Mouse (Mus musculus): ENCODE measurements around the gene Aldh16a1. TPM values are rescaled to one million over a fixed set of nuclear protein-coding genes. Genes with fewer than 3 reads are reported as not detected.
"Not testable (repeated sequence)": the region's sequence is repeated elsewhere in the genome, so short reads cannot be mapped to it uniquely, and the experiment has no call there.

Gene Aldh16a1
- total RNA-seq, 2 experiments from 2014 or later, result 20.6 to 22.8 TPM

DNA sequence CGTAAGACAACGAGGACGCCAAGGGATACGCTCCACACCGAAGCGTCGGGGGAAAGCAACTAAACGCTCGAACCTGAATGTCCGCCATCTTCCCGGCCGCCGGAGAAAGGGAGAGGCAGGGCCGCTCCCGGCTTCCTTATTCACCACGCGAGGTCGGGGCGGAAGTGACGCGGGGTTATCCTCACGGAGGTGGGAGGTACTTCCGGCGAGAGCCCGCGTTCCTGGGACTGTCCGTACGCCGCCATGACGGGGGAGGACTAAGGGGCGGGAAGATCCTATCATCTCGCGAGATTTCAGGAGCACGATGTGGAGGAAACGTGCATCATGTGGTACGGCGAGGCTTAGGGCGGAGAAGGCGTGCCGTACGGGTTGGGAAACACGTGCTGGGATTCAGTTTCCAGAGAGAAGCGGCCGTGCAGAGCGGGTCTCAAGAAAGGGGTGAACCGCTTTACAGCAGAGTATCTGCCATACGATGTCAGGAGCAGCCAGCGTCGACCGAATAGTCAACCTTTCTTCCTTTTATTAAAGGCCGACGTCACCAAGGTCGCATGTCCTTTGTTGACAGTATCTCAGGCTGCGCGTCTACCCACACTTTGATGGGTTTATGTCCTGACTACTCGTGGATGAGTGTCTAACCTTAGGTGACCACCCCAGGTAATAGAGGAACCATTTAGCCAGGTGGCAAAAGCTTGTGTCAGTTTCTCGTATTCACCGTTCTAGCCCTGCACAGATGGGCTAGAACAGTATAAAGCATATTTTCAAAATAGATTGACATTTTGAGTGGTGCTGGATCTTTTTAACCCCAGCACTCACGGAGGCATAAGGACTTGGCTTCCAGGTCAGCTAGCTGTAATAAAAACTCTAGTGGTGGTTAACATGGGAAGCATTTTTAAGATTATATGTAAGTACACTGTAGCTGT lies 29.9 kb downstream of the Aldh16a1 start, which contains the start of gene Rps11:
Gene Rps11 (minus strand): TSS at position 216 of the 920 bp plus-strand sequence.
- intact Hi-C loops (cut with DNase I), result loop anchor here (5.0 kb wide), 3 partner anchors 42 to 142 kb away; partner anchors contain the start of genes Rras and Scaf1

DNA sequence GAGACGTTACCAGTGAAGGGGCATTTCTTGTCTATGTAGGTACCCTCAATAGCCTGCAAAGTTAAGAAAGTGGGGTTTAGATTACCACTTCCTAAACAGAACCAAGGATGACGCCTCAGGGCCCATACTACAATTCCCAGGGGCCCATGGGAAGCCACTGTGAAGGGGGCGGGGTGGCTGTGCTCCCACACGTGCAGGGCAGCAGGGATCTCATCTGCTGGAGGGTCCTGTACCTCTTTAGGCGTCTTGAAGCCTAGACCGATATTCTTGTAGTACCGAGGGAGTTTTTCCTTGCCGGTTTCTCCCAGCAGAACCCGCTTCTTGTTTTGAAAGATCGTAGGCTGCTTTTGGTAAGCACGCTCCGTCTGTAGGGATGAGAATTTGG lies 31.2 kb downstream of the Aldh16a1 start:
- intact Hi-C loops (cut with DNase I), result loop anchor here (5.0 kb wide), 3 partner anchors 41 to 141 kb away; partner anchors contain the start of genes Rras and Scaf1
- DNase-seq, result no peak

More for the DNA sequence above, 29.9 kb downstream of the Aldh16a1 start, which contains the start of gene Rps11:
- peak; percentile 97 to 98 for DNase-seq

- no peak for DNase-seq
- intact Hi-C loops (cut with DNase I), result loop anchor here (5.0 kb wide), 3 partner anchors 40 to 140 kb away; partner anchors contain the start of genes Rras and Scaf1
Measured at GRCm38 (mm10) chr7:45122561-45123185, 31.7 kb downstream of the Aldh16a1 start.

DNA sequence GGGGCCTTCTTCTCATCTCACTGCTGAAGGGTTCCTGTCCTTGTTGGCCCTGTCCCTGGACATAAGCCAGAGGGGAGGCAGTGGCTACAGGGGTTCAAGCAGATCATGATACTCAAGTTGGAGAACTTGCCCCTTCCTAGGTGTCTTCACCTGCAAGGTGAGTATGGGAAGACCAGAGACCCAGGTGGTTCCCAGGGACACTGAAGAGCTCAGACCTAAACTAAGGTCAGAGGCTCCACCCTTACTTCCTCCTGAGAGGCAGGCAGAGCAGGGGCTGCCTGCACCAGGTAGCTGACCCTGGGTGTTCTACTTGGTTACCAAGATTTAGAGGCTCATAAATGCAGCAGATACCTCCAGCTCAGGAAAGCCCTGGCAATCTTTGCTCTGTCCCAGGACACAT lies 32.4 kb downstream of the Aldh16a1 start:
- intact Hi-C loops (cut with DNase I), result loop anchor here (2.0 to 5.0 kb wide), 4 partner anchors 19 to 140 kb away; partner anchors contain the start of genes Fcgrt, Rras and Scaf1
- no peak for DNase-seq

- DNase-seq, result peak; percentile 68 to 71
- intact Hi-C loops (cut with DNase I), result loop anchor here (2.0 to 5.0 kb wide), 4 partner anchors 19 to 139 kb away; partner anchors contain the start of genes Fcgrt, Rras and Scaf1
Measured at GRCm38 (mm10) chr7:45121404-45121803, 33.0 kb downstream of the Aldh16a1 start.

DNA sequence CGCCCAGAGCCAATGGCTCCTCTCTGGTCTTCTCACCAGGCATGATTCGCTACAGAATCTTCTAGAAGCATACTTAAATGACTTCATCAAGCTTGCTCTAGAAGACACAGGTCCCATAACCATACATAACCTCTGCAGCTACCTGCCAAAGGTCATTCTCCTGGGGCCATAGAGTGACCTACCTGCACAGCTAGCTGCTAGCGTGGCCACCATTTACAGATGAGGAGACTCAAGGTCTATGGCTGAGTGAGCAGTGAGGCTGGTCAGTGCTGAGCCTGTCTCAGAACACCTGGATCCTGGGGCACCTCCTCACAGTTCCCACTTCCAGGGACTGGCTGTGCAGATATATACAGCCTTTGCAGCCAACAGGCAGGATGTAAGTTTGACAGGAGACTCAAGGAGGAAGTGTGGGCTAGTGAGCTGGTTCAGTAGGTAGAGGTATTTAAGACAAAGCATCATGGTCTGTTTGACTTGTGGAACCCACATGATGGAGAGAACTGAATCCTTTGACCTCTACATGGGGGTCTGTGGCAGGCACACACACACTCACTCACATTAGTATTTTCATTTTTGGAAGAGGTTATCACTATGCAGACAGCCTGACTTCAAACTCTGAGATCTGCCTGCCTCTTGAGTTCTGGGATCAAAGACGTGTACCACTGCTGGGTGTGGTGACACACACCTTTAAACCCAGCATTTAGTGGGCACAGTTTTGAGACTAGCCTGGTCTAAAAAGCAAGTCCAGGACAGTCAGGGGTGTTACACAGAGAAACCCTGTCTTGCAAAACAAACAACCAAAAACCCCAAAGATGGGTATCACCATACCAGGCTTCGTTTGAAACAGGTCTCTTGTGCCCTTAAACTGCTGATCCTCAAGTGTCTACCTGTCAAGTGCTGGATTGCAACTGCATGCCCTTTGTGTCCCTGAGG lies 34.3 kb downstream of the Aldh16a1 start:
- no peak for DNase-seq
- intact Hi-C loops (cut with DNase I), result loop anchor here (2.0 to 5.0 kb wide), 4 partner anchors 17 to 138 kb away; partner anchors contain the start of genes Fcgrt, Rras and Scaf1

GRCm38 (mm10) chr7:45118336-45118735 lies 36.0 kb downstream of the Aldh16a1 start:
- intact Hi-C loops (cut with DNase I), result no loop called here

DNA sequence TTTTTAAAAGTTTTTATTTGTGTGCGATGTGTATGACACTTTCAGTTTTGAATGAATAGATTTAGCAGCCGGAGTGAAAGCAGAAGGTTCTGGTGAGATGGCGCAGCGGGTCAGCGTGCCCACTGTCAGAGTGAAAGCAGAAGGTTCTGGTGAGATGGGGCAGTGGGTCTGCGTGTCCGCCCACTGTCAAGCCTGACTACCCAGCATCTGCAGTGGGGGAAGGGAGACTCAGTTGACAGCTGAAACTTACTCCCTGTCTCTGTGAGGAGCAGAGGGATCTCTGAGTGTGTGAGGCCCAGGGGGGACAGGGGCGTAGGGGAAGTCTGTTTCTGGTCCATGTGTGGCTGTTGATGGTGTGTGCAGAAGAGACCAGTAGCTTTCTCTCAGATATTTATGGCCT lies 36.8 kb downstream of the Aldh16a1 start:
- DNase-seq, result no peak
- intact Hi-C loops (cut with DNase I), result no loop called here

More at GRCm38 (mm10) chr7:45118336-45118735, 36.0 kb downstream of the Aldh16a1 start:
- DNase-seq, result no peak

- intact Hi-C loops (cut with DNase I), result no loop called here
Measured at GRCm38 (mm10) chr7:45113476-45113875, 40.9 kb downstream of the Aldh16a1 start.

GRCm38 (mm10) chr7:45112529-45112928 lies 41.9 kb downstream of the Aldh16a1 start:
- intact Hi-C loops (cut with DNase I), result no loop called here
- no peak for DNase-seq

More at GRCm38 (mm10) chr7:45113476-45113875, 40.9 kb downstream of the Aldh16a1 start:
- DNase-seq, result no peak

DNA sequence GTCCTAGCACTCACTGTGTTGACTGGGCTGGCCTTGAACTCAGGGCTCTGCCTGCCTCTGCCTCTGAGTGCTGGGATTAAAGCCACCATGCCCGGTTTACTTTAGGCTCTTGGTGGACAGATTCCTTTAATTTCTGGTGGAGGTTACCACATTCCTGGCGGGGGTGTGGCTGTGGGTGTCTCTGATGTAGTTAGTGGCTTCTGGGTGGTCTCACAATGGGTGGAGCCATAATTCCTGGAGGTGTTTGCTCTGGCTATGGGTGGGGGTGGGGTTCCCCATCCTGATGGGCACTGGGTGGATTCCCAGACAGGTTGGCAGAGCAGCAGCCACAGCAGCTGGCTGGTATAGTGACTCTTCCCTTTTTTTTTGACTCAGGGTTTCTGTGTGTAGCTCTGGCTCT lies 42.4 kb downstream of the Aldh16a1 start:
- no peak for DNase-seq
- intact Hi-C loops (cut with DNase I), result no loop called here

DNA sequence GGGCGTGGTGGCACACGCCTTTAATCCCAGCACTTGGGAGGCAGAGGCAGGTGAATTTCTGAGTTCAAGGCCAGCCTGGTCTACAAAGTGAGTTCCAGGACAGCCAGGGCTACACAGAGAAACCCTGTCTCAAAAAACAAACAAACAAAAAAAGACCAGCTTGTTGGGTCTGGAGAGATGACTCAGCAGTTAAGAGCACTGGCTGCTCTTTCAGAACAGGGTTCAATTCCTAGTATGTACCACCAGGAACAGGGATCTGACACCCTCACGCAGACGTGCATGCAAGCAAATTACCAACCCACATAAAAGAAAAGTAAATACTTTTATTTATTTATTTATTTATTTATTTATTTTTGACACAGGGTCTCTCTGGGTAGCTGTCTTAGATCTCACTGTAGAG lies 44.3 kb downstream of the Aldh16a1 start:
- DNase-seq; intact Hi-C loops (cut with DNase I): not testable (repeated sequence)

DNA sequence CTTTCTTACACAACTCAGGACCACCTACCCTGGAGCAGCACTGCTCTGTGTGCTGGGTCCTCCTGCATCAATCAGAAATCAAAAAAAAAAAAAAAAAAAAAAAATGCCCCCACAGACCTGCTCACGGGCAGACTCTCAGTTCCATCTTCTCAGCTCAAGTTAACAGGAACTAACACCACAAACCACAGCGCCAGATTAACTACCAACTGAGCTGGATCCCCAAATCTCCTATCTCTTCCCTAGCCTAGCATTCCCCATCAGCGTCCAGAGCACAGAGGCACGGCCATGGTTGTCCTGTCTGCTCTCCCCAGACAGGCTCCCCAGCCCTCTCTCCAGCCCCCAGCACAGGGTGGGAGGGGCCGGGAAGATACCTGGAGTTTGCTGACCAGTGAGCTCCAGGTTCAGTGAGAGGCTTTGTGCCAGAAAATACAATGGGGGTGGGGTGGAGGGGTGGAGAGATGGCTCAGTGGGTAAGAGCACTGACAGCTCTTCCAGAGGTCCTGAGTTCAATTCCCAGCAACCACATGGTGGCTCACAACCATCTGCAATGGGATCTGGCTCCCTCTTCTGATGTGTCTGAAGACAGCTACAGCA lies 47.2 kb downstream of the Aldh16a1 start:
- DNase-seq, result no peak
- intact Hi-C loops (cut with DNase I), result no loop called here

GRCm38 (mm10) chr7:45106441-45106840 lies 47.9 kb downstream of the Aldh16a1 start:
- intact Hi-C loops (cut with DNase I), result no loop called here
- DNase-seq, result no peak

DNA sequence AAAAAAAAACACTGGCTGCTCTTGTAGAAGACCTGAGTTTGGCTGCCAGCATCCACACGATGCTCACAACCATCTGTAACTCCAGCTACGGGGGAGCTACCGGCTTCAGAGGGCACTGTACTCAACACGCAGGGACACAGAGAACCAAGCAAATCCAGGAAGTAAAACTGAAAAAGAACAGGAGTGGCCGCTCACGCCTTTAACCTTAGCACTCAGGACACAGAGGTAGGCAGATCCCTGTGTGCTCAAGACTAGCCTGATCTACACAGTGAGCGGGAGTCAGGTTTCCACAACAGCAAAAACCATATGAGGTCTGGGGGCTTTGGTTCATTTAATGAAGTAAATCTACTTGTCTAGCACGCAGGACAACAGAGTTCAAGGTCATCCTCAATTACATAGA lies 48.9 kb downstream of the Aldh16a1 start:
- intact Hi-C loops (cut with DNase I), result no loop called here
- no peak for DNase-seq

DNA sequence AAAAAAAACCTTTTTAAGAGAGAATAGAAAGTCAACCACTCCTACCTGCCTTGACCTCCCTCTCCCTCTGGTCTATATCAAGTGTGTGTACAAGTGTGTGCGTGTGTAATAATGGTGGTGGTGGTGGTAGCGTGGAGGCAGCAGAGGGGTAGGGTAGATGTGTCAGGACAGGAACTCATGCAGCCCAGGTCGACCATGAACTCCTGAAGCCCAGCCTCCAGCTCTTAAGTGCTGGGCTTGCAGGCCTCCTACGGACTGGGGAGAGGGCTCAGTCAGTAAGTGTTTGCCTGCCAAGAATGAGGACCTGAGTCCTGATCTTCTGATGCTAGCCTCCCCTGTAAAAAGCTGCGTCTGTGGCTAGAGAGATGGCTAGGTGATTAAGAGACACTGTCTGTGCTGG lies 49.4 kb downstream of the Aldh16a1 start:
- intact Hi-C loops (cut with DNase I), result no loop called here
- DNase-seq, result no peak

GRCm38 (mm10) chr7:45103652-45104180 lies 50.7 kb downstream of the Aldh16a1 start, which contains the start of gene Fcgrt:
Fcgrt (minus strand) TSS chr7:45103851.
- intact Hi-C loops (cut with DNase I), result loop anchor here (1.0 to 2.0 kb wide), 3 partner anchors 11 to 23 kb away; partner anchors contain the start of gene Rcn3

DNA sequence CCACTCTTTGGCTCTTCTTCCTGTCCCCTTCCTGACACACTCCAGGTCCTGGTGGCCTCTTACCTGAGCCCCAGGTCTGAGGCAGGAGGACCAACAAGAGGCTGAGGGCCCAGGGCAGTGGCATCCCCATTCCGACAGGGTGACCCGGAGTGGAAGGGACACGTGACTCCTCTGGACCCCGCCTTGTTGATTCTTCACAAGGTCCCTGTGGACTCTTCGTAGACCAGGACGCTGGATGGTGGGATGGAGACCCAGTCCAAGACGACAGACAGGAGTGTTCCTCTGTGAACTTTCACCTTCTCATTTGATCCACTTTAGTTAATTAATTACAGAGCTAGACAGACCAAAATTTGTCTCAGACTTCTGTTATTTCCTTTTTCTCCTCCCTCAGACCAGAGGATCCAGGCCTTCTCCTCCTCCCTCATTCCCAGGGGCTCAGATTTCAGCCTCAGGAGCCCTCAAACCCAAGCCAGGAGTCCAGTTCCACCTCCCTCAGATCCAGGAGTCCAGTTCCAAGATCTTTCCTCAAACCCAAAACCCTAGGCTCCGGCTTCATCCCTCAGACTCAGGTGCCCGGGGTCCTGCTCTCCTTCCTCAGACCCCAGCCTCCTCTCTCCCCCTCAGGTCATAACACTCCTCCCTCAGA lies 51.3 kb downstream of the Aldh16a1 start:
- no peak for DNase-seq
- intact Hi-C loops (cut with DNase I), result loop anchor here (1.0 to 2.0 kb wide), 3 partner anchors 11 to 22 kb away; partner anchors contain the start of gene Rcn3

More at GRCm38 (mm10) chr7:45103652-45104180, 50.7 kb downstream of the Aldh16a1 start, which contains the start of gene Fcgrt:
- peak; percentile 92 for DNase-seq
